Mouse (Mus musculus) urinary bladder, adult 18-20 months (tissue): ENCODE results near the gene Gm17660.

Experiments used
- DNase-seq, 2 experiments: peaks; one replicate each; pipeline ENCODE4 v3.0.0; 2022; ENCODE audit warnings: low spot score in 2 of 2, mixed read lengths in 2 of 2

Gene Gm17660

DNA sequence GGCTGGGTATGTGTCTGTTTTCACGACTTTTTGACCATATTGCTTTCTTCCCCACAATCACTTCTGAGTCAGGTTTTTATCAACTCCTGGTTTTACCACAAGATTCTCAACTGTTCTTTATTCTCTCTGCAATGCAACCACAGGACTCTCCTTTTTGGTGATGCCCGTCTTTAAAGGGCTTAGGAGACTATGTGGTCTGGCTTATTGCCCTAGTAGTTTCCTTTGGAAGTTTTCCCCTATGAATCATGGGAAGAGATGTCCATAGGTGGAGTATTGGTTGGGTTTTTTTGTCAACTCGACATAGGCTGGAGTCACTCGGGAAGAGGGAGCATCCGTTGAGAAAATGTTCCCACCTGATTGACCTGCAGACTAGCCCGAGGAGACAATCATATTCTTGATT, 3.3 kb upstream of the Gm17660 start:
- no peak for DNase-seq

DNA sequence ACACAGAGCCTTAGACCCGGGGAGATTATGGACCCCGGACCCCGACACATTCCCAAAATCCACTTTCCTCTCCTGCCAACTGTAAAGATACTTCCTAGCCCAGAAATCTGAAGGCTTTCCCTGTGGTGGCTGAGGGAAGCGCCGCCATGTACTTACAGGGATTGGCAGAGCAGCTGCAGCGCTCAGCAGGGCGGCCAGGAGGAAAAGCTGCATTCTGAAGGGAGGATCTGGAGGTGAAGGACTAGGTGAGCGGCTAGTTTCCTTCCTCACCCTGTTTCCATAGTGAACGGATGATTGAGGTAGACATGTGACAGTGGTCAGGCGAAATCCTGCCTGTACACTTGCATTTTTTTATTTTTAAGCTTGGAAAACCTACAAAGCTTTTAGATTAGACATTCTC, 1.0 kb downstream of the Gm17660 start:
- no peak for DNase-seq

DNA sequence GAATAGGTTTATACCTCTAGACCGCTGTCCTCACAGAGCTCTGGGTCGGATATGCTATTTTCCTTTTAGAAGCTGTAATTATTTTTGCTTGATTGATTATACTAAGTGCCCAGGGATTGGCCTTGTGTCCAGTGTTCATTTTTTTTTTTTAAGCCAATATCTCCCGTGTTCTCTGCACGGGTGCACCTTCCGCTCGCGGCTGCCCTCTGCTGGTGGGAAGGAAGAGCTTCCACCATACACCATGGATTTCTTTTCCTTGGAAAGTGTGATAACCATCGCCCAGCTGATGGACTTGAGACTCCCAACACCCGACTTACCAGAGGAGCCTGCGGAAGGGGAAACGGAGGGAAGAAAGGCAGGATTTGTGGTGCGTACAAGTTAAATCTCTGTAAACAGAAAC, 3.0 kb downstream of the Gm17660 start:
- peak in 1 of 2 experiments; percentile 58 for DNase-seq

DNA sequence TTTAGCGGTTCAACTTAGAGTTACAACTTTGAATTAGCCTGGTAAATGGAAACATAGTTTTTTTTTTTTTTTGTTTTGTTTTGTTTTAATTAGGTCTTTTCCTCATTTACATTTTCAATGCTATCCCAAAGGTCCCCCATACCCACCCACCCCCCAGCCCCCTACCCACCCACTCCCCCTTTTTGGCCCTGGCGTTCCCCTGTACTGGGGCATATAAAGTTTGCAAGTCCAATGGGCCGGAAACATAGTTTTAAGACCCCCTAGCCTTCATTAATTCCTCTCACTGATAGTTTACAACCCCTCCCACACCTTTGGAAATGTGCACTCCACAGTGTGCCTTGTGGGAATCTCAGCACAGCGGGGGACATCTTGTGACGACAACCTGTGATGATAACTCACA, 3.8 kb downstream of the Gm17660 start:
- no peak for DNase-seq

DNA sequence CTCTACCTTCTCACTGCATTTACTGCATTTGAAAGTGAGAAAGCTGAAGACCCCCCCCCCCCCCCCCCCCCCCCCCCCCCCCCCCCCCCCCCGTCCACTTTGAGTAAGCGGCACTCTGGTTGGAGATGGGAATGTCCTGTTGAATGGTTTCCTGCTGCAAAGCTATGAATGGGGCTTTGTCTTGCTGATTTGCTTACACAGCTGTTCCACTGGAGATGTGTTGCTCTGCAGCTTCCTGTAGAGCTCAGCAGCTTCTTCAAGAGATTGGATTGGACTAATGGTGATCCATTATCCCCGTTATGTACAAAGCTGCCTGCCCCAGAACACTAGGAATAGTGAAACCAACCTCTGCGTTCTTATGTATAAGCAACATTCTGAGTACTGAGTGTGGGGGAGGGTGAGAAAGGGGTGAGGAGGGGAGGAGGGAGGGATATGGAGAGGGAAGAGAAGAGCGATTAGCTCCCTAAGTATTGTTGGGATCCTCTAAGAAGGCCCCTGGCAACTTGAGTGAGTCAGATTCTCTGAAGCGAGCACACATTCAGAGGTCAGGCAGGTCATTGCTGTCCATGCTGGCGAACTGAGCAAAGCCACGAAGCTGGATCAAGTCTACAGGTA, 5.0 kb downstream of the Gm17660 start:
- no peak for DNase-seq

DNA sequence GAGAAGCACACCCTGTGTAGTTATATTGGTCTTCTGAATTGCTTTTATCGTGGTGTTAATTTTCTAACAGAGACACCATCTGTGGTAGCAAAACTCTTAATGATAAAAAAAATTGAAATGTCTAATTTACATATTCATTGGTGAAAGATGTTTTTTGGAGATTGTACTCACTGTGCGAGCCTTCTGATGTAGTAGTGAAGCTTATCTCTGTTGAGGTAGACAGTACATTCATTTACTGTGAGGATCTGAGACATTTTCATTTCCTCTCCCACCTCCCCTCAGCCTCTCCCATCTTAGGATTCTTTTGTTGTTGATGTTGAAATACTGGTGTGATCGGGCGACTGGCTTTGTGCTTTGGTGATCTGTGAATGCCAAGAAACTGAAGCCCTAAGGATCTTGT, 6.4 kb downstream of the Gm17660 start:
- no peak for DNase-seq

DNA sequence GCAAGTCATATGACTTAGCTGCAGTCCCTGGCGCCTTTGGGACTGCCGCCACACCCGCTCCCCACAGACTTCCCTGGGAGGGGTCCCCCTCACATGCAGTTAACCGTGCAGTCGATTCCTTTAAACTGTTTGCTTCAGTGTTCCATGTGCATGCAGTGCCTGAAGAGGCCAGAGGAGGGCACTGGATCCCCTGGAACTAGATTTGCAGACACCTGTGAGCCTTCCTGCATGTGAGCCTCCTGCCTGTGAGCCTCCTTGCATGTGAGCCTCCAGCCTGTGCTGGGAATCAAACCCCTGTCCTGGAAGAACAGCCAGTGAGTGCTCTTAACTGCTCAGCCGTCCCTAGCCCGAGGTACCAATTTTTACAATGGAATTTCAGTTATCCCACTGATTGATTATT, 8.7 kb downstream of the Gm17660 start:
- no peak for DNase-seq

DNA sequence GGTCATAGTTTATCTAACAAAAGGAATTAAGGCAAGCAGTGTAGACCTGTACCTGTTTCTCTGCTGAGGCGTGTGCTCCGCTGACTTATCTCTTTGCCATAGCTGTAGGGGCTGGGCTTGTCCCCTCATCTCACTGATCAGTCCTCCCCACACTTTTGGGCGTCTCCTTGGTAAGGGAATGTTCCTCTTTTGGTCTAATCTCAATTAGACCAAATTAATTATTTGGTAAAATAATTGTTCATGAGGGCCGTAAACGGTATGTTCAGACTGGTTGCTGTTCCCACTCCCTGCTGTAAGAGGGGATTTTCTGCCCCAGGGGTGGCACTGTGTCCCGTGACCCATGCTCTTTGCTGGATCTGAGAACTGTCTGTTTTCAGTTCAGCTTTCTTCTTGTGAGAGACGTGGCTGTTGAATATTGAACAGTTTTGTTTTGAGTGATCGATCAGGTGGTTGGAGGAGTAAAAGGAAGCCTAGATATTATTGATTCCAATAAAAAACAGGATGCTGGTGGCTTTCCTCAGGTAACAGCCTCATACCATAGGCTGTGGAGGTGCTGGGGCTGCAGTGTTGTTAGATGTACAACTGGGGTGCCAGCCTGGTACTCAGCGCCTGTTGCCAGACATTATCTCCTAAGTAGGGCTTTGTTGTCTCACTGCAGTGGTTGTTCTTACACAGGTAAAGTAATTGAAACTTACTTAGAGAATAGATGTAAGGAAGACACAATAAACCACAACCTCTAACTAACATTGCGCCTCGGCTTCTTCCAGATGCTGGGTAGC, 14.4 kb downstream of the Gm17660 start:
- no peak for DNase-seq

DNA sequence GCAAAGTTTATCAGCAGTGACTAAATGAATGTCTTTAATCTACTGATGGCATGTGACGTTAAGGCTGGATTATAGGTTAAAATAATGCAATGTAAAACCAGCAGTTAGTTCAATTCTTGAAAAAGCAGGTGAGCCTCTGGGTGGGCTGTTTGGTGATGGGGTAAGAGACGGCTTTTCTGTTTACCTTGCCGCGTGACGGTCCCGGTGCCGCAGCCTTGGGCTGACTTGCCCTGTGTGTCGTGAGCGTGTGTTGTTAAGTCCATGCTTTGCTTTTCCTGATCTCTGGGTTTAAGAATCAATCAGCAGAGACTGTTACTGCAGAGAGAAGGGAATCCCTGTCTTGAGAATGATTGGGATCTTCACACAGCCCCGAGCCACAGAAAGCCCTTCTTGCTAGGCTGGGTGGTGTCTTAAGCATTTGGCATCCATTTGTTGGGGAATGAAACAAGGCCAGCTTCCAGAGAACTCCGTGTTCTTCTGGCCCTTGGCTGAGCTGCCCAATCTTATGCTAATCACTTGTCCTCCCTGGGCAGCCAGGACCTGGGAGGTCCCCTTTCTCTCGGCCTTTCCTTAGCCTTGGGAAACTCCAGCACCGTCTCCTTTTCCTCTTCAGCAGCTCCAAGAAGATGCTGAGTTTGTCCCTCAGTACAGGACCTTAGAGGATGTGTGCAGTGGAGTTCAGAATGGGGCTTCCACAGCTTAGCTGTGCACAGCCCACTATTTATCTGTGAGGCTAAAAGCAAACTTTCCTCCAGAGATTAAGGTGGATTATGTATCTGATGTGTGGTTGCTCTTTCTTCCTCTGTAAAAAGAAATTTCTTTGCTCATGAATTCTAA, 15.3 kb downstream of the Gm17660 start:
- no peak for DNase-seq

DNA sequence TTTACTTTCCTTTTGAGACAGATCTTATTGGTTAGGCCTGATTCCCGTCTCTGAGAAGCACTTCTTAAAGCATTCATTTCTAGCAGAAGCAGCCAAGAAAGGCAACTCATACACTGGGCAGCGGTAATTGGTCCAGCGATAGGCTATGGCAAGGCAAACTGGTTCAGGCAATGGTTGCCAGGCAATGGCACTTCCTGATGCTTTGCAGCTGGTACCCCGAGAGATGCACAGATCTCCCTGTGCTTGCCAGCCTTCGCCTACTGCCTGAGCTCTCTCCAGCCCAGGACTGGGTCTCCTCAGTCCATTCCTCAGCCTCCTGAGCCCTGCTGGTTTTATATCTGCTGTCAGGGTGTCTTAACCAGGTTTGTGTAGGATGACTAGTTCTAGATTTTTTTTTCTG, 17.0 kb downstream of the Gm17660 start:
- no peak for DNase-seq

DNA sequence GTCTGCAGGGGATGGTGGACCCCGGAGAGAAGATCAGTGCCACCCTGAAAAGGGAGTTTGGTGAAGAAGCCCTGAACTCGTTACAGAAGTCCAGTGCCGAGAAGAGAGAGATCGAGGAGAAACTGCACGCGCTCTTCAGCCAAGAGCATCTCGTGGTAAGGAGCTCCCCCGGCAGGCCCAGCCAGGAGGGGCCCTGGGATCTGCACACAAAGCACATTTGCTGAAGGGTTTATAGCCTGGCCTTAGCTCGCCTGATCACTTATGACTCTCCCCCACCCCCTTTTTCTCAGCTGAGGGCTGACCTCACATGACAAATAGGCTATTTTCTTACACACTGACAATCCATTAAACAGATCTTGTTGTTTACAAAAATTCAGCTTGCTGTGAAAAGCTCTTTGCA, 17.8 kb downstream of the Gm17660 start:
- no peak for DNase-seq

DNA sequence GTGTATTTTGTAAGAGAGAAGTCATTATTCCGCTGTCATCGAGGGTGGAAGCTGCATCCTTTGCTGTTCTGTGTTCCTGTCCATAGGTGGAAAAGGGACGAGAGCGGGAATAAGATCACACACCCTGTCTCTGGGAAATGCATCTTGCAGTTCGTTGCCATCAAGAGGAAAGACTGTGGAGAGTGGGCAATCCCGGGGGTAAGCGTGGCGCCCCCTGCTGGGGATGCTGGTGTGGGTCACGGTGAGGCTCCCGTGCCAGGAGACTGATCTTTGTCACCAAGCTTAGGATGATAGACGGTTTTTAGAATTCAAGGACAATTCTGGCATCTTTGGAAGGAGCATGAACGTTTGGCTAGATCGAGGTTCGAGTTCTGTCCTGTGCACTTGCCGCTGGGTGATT, 19.4 kb downstream of the Gm17660 start:
- DNase-seq: no peak

DNA sequence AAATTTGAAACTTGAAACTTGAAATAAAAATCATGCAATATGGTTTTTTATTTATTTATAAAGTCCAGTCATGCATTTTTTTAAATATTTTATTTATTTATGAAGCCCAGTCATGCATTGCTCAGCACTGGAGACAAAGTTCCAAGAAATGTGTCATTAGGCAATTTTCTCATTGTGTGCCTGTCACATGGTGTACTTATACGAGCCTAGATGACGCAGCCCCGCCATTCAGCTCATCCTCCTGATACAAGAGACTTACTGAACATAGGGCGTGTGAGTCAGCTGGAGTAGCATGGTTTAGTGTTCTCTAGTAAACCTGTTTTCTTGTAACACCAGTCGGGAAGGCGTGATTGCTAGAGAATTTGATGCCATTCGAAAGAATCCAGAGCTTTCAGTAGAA, 21.1 kb downstream of the Gm17660 start:
- DNase-seq: no peak

DNA sequence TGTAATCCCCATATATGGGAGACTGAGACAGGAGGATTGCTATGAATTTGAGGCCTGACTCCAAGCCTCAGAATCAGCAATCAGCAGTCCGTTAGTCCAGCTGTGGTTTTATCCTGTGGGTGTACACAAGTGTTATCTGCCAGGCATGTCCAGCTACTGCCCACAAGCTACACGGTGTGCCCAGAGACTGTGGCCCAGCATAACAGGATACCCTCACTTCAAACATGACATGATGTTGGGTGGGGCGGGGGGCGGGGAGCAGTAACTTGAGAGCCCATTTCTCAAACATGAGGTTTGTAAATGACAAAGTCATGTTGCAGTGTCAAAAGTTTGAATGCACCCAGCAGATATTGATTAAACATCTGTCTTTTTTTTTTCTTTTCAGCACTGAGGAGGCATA, 21.6 kb downstream of the Gm17660 start:
- no peak for DNase-seq

DNA sequence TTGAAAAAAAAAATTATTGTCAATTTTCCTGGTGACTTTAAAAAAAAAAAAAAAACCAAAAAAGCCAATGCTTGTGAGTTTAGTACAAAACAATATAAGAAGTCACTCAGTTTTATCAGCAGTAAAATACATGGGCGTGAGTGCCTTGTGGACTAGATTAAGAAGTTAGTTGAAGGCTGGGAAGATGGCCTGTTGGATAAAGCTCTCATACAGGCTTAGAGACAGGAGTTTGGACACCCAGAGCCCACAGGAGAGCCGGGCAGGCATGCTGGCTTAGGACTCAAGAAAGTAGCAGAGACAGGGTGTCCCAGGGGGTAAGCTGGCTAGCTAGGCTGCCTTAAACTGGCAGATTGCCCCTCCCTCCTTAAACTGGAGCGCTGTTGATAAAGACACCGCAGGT, 22.5 kb downstream of the Gm17660 start:
- no peak for DNase-seq

DNA sequence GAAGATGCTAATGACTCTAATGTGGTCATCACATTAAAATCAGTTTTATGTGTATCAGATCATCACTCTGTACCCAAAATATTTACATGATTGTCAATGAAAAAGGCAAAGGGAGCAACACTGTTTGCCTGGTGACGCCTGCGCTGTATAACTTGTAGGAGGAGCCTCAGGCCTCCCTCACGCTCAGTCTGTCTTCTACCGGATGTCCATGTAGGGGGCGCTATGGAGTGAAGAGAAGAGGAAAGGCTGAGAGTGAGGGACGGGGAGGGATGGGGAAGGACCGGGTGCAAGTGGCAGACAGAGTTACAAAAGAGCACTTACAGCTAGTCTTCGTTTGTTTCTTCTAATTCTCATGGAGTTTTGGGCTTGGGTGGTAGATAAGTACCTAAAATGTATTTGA, 24.5 kb downstream of the Gm17660 start:
- no peak for DNase-seq

DNA sequence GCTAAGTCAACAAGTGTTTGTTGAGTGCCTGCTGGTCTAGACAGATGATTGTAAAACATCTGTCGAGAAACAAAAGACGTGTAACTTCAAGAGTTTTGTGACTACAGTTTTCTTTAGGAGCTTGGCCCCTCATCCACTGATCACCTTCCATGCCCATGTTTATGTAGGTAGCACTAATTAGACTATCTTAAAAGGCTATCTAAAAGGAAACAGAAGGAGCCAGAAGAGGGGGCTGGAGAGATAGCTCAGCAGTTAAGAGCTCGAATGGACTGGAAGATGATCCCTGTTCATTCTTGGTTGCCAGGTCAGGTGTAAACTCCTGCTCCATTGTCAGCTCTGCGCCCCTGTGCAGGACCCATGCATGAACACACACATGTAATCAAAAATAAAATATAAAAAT, 29.3 kb downstream of the Gm17660 start:
- DNase-seq: no peak

DNA sequence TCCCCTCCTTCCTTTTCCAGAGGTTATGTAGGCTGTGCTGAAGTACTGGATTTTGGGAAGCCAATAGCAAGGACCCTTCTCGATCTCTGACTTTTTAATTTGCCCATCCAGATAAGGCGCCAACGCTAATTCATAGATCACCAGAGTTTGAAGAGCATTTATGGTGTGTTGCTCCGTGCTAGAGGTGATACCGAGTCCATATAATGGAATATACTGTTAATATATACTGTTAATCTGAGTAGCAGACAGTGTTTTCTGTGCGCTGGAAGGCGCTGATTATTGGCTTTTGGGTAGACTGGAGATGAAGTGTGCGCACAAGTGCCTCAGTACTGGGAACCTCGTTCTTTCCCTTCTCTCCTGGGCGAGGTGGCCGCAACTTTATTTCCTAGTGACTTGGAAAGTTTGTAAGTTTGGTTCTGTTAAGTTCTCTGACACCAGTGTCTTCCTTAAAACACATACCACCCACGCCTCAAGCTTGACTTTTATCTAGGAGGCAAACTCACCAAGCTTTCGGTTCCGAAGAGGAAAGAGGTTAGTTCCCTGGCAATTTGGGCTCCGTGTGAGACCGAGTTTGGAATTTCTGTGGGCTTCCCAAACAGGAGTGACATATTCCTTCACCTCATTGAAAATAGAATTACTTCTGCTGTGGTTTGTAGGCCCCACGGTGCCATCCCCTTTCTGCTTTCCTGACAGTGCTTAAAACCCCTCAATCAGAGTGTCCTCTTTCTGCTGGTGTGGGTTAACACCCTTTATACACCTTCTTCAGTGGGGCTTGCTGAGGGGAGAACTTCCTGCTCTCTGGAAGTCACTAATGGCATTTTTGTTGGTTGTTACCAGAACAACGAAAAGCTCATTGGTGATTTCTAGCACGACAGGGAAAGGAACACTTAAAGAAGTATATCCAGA, 30.0 kb downstream of the Gm17660 start:
- peak in 1 of 2 experiments; percentile 30 for DNase-seq

DNA sequence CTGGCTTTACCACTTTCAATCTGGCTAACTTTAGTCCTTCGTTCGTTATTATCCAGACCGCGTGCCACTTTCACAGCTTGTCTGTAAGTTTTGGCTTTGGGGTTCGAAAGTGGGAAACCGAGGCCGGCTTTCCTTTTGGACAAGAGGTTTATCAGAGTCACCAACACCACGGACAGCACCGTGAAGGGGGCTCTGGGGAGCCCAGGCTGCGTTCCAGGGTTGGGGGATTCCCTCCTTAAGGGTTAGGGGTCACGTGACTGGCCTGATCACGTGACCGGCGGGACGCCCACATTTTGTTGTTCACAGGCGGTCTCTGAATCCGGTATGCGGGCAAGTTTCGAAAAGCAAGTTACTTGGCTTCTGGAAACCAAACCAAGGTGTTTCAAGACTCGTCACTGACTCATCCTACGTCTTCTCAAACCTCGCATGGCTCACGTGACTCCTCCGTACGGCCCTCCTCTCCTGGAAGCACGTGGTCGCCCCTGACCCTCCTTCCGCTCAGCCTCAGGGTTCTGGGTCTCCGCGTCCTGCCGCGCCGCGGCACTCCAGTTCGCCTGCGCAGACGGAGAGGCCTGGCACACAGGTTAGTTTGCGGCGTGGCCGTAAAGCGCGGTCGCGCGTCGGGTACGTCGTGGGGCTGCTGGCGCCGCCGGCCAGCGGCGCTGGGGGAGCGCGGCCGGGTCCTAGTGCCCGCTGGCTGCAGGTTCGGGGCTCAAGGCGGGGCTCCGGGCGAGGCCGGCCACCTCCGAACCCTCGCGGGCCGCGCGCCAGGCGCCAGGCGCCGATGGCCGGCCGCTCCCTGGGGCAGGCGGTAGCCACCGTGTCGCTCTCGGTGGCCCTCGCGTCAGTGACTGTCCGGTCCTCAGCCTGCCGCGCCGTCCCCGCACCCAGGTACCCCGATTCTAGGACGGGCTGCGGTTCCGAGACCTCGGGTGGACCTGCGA, 30.9 kb downstream of the Gm17660 start, which contains the start of gene Nudt9:
TSS of gene Nudt9 (plus strand) at position 51 of the 944 bp plus-strand sequence.
- peak; percentile 95 to 98 for DNase-seq

DNA sequence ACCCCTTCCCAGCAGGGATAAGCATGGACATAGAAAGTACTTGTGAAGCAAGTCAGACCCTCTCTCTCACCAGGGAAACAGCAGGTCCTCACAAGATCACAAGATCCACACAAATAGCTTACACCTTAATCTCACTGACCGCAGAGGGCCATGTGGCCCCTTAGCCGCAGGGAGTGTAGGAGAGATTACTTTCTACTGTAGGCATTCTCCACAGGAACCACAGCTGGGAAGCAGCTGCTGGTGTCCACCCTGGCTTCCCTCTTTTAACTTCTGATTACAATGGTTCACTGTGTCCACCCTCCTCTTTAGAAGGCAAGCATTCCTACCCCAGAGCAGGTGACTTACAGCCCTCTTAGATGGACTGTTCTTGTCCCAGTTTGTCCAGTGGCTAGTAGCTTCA, 33.7 kb downstream of the Gm17660 start:
- no peak for DNase-seq
